Mouse (Mus musculus) left cerebral cortex, postnatal 4 days (tissue): ENCODE data around the gene Clic1. TPM values are rescaled to one million over a fixed set of nuclear protein-coding genes. Genes with fewer than 3 reads are reported as not detected.
"Not testable (repeated sequence)": the region's sequence is repeated elsewhere in the genome, so short reads cannot be mapped to it uniquely, and the experiment has no call there.

Experiments used
- DNase-seq: peaks from one replicate; pipeline ENCODE4 v3.0.0-alpha.2; 2022
- intact Hi-C: fragments of 180-260 bp; cut with DNase I; formaldehyde crosslinking; loops from one replicate; pipeline ENCODE4 v1.15.1; 2025
- total RNA-seq, 2 experiments: library from RNA; stranded (reverse); gene quantifications; 2 replicates each; pipeline ENCODE4 v1.2.3; 2021

Clic1 gene
- total RNA-seq, 2 experiments from 2014 or later: 20.2 to 20.3 TPM

DNA sequence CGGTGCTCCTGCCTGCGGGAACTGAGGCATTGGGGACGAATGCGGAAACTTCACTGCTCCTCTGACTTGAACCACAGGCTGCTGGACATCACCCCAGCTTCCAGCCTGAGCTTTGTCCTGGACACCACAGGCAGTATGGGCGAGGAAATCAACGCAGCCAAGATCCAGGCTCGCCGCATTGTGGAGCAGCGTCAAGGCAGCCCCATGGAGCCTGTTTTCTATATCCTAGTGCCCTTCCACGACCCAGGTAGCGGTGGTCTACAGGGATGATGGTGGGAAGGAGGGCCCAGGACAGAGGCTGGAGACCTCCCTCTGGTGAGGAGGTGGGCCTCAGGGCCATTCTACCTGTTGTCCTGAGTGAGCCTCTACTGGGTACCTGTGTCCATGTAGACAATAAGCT lies 29.9 kb upstream of the Clic1 start:
- intact Hi-C loops: no loop called here
- DNase-seq: no peak

DNA sequence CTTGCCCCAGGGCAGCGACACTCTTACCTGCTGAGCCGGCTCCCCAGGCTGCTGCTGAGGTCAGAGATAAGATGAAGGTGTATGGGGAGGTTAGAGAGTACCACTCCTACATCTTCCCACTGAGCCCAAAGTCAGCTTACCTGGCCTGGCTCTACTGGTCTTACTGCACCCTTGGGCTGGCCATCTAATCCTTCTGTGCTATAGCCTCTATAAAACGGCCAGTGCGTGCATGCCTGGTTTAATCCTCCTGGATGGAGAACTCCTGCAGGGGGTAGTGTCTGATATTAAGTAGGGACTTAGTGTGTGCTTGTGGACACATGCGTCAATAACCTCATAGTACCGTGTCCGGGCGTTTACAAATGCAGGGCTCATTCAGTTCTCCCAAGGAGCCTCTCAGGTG lies 29.2 kb upstream of the Clic1 start:
- intact Hi-C loops: no loop called here
- DNase-seq: no peak

DNA sequence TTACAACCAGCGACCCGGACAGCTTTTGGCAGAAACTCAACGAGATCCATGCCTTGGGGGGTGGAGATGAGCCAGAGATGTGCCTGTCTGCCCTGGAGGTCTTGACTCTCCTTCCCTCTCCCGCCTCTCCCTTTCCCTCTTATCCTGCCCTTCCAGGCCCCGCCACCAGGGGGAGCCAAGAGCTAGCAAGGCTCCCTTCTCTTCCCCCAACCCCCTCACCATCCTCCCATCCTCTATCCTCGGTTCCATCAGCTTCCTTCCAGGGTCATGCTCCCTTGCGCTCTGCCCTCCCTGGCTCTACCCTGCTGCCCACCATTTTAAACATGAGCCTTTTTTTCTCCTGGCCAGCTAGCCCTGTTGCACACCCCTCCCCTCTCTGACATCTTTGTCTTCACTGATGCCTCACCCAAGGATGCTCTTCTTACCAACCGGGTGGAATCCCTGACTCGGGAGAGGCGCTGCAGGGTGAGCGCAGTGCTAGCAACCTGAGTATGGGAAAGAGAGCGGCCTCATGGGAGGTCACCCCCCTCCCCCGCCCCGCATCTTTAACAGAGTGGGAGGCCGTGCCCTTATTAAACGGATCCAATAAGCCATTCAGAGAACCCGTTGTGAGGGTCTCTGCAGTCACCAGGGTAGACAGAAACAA lies 28.5 kb upstream of the Clic1 start:
- intact Hi-C loops: loop anchor here (1.0 kb wide), 1 partner anchor 38 kb away; the partner anchor contains the start of gene Ddah2

DNA sequence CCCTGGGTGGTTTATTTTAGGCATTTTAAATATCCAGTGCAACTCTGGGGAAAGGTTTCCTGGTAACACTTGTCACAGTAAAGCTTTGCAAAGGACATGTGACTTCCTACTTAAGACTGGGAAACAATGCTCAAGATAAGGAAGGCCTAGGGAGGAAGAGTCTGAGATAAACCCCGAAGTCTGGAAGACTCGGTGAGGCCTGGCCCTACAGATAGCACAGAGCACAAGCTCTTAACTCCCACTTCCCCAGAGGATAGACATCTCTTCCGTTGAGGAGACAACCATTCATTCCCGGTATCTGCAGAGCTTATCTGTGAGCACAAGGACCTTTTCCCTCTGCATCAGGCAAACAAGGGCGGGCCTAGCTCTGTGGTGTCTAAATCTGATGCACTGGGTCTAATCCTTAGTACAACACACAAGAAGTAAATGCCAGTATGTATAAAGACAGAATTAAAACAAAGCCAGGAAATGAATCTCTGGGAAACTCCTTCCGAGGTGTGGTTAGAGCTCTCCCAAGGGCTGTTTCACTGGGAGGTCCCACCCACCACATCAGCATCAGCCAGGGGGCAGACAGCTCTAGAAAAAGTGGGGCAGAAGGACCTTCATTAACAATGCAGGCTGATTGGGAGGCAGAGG lies 27.8 kb upstream of the Clic1 start:
- intact Hi-C loops: loop anchor here (1.0 kb wide), 1 partner anchor 37 kb away; the partner anchor contains the start of gene Ddah2
- DNase-seq: no peak

More for the DNA sequence above, 28.5 kb upstream of the Clic1 start:
- DNase-seq: peak; percentile 95

DNA sequence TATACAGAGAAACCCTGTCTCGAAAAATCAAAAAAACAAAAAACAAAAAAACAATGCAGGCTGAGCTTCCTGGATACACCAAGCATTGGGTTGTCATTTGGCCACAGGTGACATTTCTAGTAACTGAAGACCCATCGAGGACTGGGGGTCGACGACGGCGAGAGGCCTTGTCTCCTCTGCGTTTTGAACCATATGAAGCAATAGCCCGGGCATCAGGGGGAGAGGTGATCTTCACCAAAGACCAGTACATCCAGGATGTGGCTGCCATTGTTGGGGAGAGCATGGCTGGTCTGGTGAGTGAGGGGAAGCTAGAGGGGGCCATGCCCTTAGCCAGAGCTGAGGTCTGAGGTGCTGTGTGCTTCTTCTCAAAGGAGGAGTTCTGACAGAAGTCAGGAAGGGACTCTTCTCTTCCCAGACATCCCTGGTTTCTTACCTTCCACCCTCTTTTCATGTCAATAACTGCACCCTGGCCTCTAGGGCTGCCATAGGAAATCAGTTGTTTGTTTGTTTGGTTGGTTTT lies 27.2 kb upstream of the Clic1 start:
- intact Hi-C loops: no loop called here
- DNase-seq: no peak

DNA sequence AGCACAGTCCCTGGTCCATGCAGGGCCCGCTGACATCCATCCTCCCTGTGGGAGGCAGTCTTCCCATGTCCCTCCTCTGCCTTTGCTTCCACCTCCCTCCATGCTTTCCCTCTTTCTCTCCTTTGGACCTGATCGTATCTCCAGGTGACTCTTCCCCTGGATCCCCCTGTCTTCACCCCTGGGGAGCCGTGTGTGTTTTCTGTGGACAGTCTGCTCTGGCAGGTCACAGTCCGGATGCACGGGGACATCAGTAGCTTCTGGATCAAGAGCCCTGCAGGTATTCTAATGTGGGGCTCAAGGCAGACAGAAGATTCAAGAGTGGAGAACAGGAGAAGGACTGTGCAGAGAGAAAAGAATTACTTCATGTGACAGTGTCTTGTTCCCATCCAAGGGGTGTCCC lies 26.5 kb upstream of the Clic1 start:
- intact Hi-C loops: no loop called here
- no peak for DNase-seq

DNA sequence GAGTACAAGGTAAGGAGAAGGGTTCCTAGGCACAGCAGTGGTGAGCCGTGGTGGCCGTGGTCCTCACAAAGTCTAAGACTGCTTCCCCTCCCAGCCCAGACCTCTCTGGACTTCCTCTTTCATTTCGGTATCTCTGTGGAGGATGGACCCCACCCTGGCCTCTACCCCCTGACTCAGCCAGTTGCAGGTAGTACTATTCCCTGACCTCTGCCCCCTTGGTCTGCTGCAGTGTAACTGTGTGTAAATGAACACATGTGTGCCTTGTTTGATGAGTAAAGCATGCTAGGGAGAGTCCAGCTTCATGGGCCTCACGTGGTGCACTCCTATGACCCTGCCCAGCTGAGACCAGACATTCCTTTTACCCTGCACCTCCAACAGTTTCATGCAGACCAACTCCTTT lies 26.0 kb upstream of the Clic1 start:
- no peak for DNase-seq
- intact Hi-C loops: no loop called here

DNA sequence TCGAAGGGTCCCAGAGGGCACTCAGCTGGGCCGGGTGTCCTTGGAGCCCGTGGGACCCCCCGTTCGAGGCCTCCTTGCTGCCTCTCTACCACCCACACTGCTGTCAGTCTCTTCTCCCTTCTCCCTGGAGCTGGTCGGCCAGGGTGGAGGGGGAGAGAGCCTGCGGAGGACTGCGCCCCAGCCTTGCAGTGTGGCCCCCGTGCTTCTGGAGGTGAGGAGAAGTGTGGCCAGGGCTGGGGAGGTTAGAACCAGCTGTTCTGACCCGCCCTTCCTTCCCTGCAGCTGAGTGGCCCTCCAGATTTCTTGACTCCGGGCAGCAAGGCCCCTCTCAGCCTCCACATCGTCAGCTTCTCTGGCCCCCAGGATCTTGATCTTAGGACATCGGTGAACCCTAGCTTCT lies 25.5 kb upstream of the Clic1 start:
- no peak for DNase-seq
- intact Hi-C loops: no loop called here

DNA sequence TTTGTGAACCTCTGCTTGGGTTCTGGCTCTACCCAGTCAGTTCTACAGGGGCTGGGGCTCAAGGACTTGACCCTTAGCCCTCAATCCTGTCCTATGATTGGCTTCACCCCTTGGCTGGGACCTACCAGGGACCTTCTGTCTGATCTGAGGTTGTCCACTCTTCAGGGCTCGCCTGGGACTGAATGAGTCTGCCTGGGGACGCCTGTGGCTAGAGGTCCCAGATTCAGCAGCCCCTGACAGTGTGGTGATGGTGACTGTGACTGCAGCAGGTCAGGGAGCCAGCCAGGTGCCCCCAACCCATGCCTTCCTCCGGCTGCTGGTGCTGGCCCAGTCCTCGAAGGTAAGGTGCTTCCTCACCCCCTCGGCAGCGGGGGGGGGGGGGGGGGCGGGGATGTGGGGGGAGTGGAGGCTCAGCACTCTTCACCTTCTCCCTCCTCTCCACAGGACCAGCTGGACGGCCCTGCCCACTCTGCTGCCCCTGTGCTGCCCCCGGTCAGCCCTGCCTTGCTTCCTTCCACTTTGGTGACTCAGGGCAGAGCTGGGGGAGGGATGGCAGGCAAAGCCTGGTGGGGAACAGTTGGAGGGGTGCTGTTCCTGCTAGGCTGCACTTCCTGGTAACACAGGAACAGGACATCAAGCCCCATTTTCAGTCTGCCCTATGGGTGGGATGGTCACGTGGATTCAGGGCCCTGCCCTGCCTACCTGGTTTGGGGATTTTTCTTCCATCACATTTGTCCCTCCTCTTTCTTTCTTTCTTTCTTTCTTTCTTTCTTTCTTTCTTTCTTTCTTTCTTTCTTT lies 24.9 kb upstream of the Clic1 start:
- intact Hi-C loops: no loop called here

DNA sequence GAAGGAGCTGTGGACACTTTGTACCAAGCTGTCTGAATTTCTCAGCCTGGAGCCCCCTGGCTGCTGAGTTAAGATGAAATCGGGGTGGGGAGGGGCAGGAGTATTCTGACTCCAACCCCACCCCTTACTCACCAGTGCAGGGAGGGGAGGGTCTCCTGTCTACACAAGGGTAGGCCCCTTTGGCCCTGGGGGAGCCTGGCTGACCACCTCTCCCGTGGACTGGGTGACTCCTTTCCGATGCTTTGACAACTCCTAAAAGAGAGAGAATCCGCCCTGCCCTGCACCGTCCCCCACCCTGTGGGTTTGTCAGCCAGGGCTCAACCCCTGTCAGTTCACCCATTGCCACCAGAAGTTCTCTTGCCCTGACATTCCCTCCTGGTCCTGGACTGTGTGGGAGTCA lies 23.6 kb upstream of the Clic1 start:
- no peak for DNase-seq
- intact Hi-C loops: no loop called here

More for the DNA sequence above, 24.9 kb upstream of the Clic1 start:
- DNase-seq: no peak

DNA sequence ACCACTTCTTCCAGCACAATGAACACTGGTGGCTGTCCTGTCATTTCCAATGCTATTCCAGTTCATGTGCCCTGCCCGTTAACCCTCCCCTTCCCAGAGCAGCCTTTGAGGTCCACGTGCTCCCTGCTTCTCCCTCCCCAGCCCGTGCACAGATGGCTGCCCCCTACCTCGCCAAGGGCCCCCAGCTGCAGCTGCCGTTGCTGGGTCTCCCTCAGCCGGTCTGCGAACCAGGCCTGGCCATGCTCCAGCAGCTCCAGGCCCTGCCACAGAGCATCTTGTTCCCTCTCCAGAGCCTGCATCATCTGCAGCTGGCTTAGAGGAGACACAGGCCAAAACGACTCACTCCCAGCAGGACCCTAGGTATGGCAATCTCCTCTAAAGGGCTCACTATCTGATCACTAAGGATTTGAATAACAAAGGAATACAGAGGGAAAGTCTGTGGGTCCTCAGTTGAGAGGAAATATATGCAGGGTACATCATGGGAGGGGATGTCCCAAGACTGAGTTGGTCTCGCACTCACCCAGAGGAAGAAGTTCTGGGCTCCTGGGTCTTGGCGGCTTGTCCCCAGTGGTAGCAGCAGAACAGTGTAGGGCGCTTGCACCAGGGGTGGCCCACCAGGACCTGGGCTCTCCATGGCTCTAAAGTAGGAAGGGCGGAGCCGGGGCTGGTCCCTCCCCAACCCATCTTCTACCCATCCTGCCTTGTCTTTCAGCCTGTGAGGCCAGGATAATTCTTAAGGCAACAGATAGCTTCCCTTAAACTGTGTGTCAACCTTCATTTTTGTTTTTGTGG lies 22.3 kb upstream of the Clic1 start, which contains the start of gene Sapcd1:
TSS of gene Sapcd1 (minus strand) at position 740 of the 792 bp plus-strand sequence.
- intact Hi-C loops: no loop called here
- DNase-seq: peak; percentile 96

DNA sequence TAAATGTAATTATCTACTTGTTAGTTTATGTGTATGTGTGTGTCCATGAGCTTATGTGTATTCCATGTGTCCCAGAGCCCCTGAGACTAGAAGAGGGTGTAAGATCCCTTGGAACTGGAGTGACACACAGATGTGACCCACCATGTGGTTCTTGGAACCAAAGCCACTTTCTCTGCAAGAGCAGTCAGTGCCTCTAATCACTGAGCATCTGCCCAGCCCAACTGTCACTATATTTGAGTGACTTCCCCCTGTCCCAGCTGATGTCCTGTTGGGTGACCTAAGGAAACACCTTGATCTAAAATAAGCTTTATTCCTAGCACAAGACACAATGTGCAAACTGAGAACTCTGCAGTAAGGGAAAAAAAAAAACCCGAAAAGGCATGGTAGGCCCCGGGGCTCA lies 21.5 kb upstream of the Clic1 start:
- intact Hi-C loops: no loop called here
- no peak for DNase-seq

DNA sequence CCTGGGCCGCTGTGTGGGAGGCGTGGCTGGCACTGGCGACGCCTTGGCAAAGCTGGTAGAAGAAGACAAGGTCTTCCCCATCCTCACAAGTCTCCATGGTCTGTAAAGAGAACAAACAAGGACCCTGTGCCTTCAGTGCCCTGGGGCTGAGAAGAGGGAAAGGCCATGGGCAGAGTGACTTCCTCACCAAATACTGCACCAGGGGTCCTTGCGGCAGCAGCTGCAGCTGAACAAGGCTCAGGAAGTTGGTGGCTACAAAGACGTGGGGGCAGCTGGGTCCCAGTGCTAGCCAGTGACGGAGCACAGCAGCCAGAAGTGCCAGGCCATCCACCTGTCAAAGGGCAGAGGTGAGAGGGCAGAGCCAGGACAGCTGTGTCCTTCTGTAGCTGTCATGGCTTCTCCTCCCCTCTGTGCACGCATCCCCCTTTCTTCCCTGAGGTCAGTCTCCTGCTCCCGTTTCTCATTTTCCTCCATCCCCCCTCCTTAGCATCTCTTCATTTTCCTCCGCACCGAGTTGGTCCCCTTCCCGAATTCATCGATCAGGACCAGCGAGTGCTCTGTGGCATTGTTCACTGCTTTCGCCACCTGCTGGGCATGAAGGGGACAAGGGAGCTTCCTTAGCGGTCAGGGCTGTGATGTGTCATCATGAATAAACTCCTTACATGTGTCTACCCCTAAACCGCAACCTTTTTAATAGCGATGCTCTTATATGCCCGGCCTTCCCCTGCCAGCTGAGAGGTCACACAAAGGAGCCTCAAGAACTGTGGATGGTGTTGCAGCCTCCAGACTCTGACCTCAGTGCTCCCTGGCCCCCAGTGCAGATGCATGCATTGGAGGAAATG lies 19.9 kb upstream of the Clic1 start:
- no peak for DNase-seq
- intact Hi-C loops: no loop called here

DNA sequence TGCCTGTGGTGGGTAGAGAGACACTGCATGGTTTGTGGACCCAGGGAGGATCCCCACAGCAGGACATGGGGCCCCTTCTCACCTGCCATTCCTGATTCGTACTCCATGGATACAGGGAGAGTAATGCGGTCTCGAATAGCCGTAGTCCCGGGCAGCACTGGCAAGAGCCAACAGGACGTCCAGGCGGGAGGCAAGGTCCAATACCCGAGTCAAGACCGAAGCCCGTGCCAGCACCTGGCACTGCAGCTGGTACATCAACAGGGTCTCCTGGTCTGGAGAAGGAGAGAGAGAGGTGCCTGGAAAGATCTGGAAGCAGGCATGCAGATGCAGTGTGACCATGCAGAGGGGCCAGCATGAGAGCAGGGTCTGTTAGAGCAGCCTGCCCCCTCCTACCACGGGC lies 18.5 kb upstream of the Clic1 start:
- DNase-seq: no peak
- intact Hi-C loops: no loop called here

DNA sequence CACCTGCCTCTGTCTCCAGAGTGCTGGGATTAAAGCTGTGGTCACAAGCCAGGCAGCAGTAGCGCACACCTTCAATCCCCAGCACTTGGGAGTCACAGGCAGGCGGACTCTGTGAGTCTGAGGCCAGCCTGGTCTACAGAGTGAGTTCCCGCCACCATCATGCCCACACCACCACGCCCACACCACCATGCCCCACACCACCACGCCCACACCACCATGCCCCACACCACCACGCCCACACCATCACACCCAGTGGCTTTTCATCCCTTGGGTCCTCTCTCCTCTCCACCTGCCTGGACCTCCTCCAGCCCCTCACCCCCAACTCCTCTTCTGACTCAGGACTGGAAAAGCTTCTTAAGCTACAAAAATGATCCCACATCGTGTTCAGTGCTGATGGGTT lies 17.9 kb upstream of the Clic1 start:
- intact Hi-C loops: no loop called here
- DNase-seq: no peak

DNA sequence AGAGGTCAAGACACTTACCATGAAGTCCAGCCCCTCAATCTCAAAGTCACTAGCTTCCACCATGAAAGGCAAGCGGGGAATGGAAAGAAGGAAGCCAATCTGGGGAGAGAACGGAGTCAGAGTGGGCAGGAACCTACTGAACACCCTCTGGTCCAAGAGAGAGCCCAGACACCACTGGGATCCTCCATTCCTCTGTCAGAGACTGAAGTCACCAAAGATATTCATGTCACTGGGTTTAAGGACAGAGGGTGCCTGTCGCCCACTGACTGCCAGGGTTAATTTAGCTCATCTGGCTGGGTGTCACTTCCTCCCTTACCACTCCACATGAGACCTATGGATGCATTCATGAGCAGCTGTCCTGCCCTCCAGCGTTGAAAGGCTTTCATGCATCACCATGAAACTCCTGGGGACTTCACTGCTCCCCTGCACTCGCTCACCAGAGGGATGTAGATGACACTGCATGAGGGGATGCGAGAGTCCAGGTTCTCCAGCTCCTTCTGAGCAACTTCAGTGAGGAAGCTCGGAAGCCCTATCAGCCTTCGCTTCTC lies 17.4 kb upstream of the Clic1 start:
- DNase-seq: no peak
- intact Hi-C loops: no loop called here

DNA sequence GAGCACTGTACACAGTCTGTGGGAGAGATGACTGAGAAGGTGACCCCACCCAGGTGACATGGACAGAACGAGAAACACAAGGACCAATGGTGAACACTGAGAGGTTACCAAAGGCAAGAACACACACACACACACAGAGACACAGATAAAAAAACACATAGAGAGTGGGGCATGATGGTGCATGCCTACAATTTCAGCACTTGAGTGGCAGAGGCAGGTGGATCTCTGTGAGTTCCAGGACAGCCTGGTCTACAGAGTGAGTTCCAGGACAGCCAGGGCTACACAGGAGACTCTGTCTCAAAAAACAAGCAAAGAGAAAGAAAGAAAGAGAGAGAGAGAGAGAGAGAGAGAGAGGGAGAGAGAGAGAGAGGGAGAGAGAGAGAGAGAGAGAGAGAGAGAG lies 16.1 kb upstream of the Clic1 start:
- intact Hi-C loops, DNase-seq: not testable (repeated sequence)

DNA sequence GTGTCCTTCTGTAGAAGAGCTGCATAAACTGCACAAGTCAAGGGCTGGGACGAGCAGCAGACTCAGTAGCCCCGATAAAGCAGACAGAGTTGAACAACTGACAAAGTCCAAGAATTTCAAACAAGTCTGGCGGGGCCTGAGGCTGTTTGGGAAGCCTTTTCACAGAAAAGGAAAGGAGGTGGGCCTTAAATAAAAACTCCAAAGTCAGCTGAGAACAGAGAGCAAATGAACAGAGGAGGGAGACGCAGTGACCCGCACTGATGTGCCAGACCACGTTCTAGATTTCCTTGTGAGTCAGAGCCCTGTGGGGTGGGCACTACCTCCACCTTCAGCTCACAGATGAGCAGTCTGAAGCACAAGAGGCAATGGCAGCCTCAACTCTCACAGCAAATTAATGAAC lies 14.9 kb upstream of the Clic1 start:
- intact Hi-C loops: no loop called here
- DNase-seq: no peak

DNA sequence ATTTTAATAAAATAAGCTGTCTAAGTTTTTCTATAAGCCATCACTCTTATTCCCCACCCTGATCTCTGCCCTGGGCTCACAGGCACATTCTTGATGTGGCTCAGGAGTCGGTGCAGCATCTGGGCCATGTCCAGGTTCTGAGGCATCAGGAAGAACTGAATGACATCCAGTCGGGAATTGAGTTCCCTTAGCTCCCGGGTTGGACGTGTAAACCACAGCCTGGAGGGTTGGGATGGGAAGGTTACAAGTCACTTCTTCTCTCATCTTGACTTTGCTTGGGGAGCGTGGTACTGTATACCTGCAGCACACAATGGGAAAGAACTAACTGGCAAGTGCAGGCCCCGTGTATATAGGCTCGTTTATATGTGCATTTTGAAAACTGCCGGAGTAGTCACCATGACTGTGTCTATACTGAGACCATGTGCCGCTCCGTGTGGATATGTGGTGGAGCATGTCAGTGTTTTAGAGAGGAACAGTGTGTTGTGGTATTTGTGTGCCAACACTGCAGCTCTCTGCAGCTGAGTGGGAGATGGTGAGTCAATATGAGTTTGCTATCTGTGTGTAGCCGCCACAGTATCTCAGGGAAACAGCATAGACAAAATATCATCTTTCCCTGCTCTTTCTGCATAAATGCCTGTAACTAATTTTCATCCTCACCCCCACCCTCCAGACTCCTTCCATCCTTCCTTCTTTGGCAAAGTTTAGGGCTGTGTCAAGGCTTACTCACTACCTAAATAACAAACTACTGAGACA lies 10.5 kb upstream of the Clic1 start:
- intact Hi-C loops: no loop called here
- no peak for DNase-seq
